Mouse (Mus musculus) CD4-positive, CD25-positive, alpha-beta regulatory T cell, adult 4 months (primary cell): ENCODE measurements around the gene Eef1b2. TPM values are rescaled to one million over a fixed set of nuclear protein-coding genes. Genes with fewer than 3 reads are reported as not detected.

ENCODE experiments used
- polyA plus RNA-seq, 2 experiments: library from polyadenylated mRNA; unstranded; fragments of 100-300 nt; shearing (Covaris generic); gene quantifications; one replicate each; pipeline ENCODE4 v1.2.1; 2017

The Eef1b2 gene
- polyA plus RNA-seq, 2 experiments from 2014 or later: 903 to 1,182 TPM

Other genes starting within 250 kb of the Eef1b2 start
- 10 to 100 TPM; 23.8 to 36.8 TPM for gene Ino80d, start 62.2 kb upstream of the Eef1b2 start, polyA plus RNA-seq
- gene Ndufs1, start within 50 bp of the Eef1b2 start, polyA plus RNA-seq: 100 to 1,000 TPM; 110 to 114 TPM
- not detected for gene Gpr1, start 37.7 kb downstream of the Eef1b2 start, polyA plus RNA-seq
- gene Zdbf2, start 96.4 kb downstream of the Eef1b2 start, polyA plus RNA-seq: not detected